Mouse (Mus musculus) Patski (cell line): ENCODE results near the gene Zfp729b. TPM values are rescaled to one million over a fixed set of nuclear protein-coding genes. Genes with fewer than 3 reads are reported as not detected.

ENCODE experiments used
- ATAC-seq: fragments of 100-300 bp; one replicate; pipeline ENCODE4 v1.8.0; 2021
- CTCF ChIA-PET: fragments of 350-600 bp; sonication (Branson Sonifier 250); formaldehyde crosslinking; loops from one replicate; lab custom pipeline; 2022; ENCODE audit warnings: inconsistent platforms; lab: Charles Lee
- POLR2A ChIA-PET: fragments of 350-600 bp; sonication (Branson Sonifier 250); formaldehyde crosslinking; loops from one replicate; lab custom pipeline; 2022; ENCODE audit warnings: antibody characterized with exemption, inconsistent platforms; lab: Charles Lee
- DNase-seq: peaks from one replicate; pipeline ENCODE4 v3.0.0-alpha.2; 2011; ENCODE audit warnings: low read depth, low spot score
- H3K27me3 ChIP-seq: fragments of 371-371 bp; one replicate; pipeline ENCODE4 v1.5.1; 2021
- CTCF ChIP-seq: fragments of 100-300 bp; IDR thresholded peaks from one replicate; pipeline ENCODE4 v1.5.1; 2021
- in situ Hi-C: fragments of 300-500 bp; cut with MboI; formaldehyde crosslinking; loops from 3 replicates; pipeline ENCODE4 v1.11.1; 2018; ENCODE audit warnings: low pct_unique_long_range_greater_than_20kb, mixed read lengths
- polyA plus RNA-seq: library from polyadenylated mRNA; unstranded; gene quantifications from one replicate; pipeline ENCODE4 v1.2.3, GENCODE M21; 2021

Zfp729b gene
- polyA plus RNA-seq = 7.5 TPM

GRCm38 (mm10) chr13:67609066-67609876 lies at the start of gene Zfp729b:
Zfp729b (minus strand) TSS chr13:67609707.
- DNase-seq (peak; percentile 48), ATAC-seq (peak; percentile 71)
- ChIA-PET CTCF (interaction anchor here (0.6 to 1.3 kb wide), 2 partner anchors 28 to 240 kb away, joined by 3 read pairs; partner anchors contain the start of genes Gm49345 and Zfp729a), POLR2A (interaction anchor here (0.6 kb wide), 1 partner anchor 101 kb away, joined by 4 read pairs; no protein-coding TSS in a partner anchor)
- H3K27me3 ChIP-seq = no peaks in the 10 kb centered on the region
- no peak for TF ChIP-seq CTCF
- in situ Hi-C loops = no loop called here

GRCm38 (mm10) chr13:67652496-67652895 lies 43.0 kb upstream of the Zfp729b start:
- POLR2A ChIA-PET = no interaction called here

GRCm38 (mm10) chr13:67637294-67638007 lies 27.9 kb upstream of the Zfp729b start, which contains the start of the genes Gm49345 and Zfp729a:
Gm49345 (minus strand) TSS chr13:67637769.
Zfp729a (minus strand) TSS chr13:67637791.
- no peaks in the 10 kb centered on the region for H3K27me3 ChIP-seq
- ATAC-seq (peak; percentile 99), DNase-seq (peak; percentile 53)
- in situ Hi-C loops = loop anchor here (10.0 kb wide), 1 partner anchor 47 kb away; the partner anchor contains the start of gene Zfp738
- CTCF ChIA-PET = interaction anchor here (0.6 to 1.6 kb wide), 6 partner anchors 20 to 51 kb away, joined by 3 read pairs; no protein-coding TSS in a partner anchor
- POLR2A ChIA-PET = no interaction called here
- no peak for TF ChIP-seq CTCF

More at GRCm38 (mm10) chr13:67652496-67652895, 43.0 kb upstream of the Zfp729b start:
- in situ Hi-C loops = no loop called here
- no peak for ATAC-seq
- no peak for TF ChIP-seq CTCF
- H3K27me3 ChIP-seq = no peaks in the 10 kb centered on the region
- DNase-seq = no peak
- CTCF ChIA-PET = interaction anchor here (0.7 kb wide), 1 partner anchor 36 kb away, joined by 3 read pairs; no protein-coding TSS in a partner anchor

- ATAC-seq = no peak
These were observed 601 bp upstream of the Zfp729b start for GRCm38 (mm10) chr13:67610108-67610507.

GRCm38 (mm10) chr13:67572591-67573189 lies 36.8 kb downstream of the Zfp729b start:
- ChIA-PET CTCF (no interaction called here), POLR2A (no interaction called here)
- in situ Hi-C loops = no loop called here
- no peaks in the 10 kb centered on the region for H3K27me3 ChIP-seq
- TF ChIP-seq CTCF = no peak
- peak; percentile 99 for ATAC-seq
- no peak for DNase-seq

More at GRCm38 (mm10) chr13:67610108-67610507, 601 bp upstream of the Zfp729b start:
- DNase-seq = no peak
- TF ChIP-seq CTCF = no peak
- in situ Hi-C loops = loop anchor here (10.0 kb wide), 1 partner anchor 225 kb away; the partner anchor contains the start of gene Gm10037
- H3K27me3 ChIP-seq = no peaks in the 10 kb centered on the region
- ChIA-PET POLR2A (no interaction called here), CTCF (interaction anchor here (0.6 kb wide), 1 partner anchor 239 kb away, joined by 3 read pairs; no protein-coding TSS in a partner anchor)

GRCm38 (mm10) chr13:67553730-67554129 lies 55.8 kb downstream of the Zfp729b start, which contains the start of gene Zfp748:
Zfp748 (minus strand) TSS chr13:67553830.
- no peaks in the 10 kb centered on the region for H3K27me3 ChIP-seq
- DNase-seq (no peak), ATAC-seq (no peak)
- ChIA-PET POLR2A (no interaction called here), CTCF (no interaction called here)
- no peak for TF ChIP-seq CTCF
- in situ Hi-C loops = no loop called here

- POLR2A ChIA-PET = no interaction called here
- CTCF ChIA-PET = no interaction called here
- H3K27me3 ChIP-seq = no peaks in the 10 kb centered on the region
- ATAC-seq (peak; percentile 98), DNase-seq (peak; percentile 54)
- in situ Hi-C loops = no loop called here
- no peak for TF ChIP-seq CTCF
These were observed 56.8 kb downstream of the Zfp729b start for GRCm38 (mm10) chr13:67552505-67553346.

GRCm38 (mm10) chr13:67545941-67546340 lies 63.6 kb downstream of the Zfp729b start:
- ChIA-PET CTCF (no interaction called here), POLR2A (no interaction called here)
- TF ChIP-seq CTCF = no peak
- DNase-seq (no peak), ATAC-seq (no peak)
- in situ Hi-C loops = no loop called here
- H3K27me3 ChIP-seq = no peaks in the 10 kb centered on the region

Other genes with a start within 250 kb of the Zfp729b start
- 1.4 TPM for gene Gm28044, start 249.2 kb downstream of the Zfp729b start, polyA plus RNA-seq
- 2.4 TPM for gene Zfp953, start 249.1 kb downstream of the Zfp729b start, polyA plus RNA-seq
- 0.90 TPM for gene Gm28041, start 234.0 kb downstream of the Zfp729b start, polyA plus RNA-seq
- 4.8 TPM for gene Zfp456, start 233.9 kb downstream of the Zfp729b start, polyA plus RNA-seq
- 6.5 TPM for gene Zfp429, start 209.9 kb downstream of the Zfp729b start, polyA plus RNA-seq
- not detected for gene Zfp459, start 188.3 kb downstream of the Zfp729b start, polyA plus RNA-seq
- 11.3 TPM for gene Zfp874a, start 158.1 kb downstream of the Zfp729b start, polyA plus RNA-seq
- gene Zfp874b, start 125.4 kb downstream of the Zfp729b start, polyA plus RNA-seq = 11.3 TPM
- gene Zfp58, start 109.2 kb downstream of the Zfp729b start, polyA plus RNA-seq = 9.2 TPM
- gene Gm26965, start 83.6 kb downstream of the Zfp729b start, polyA plus RNA-seq = not detected
- 14.2 TPM for gene Zfp87, start 83.5 kb downstream of the Zfp729b start, polyA plus RNA-seq
- gene Zfp748, start 55.9 kb downstream of the Zfp729b start, polyA plus RNA-seq = 6.3 TPM
- 1.2 TPM for gene Gm49345, start 28.1 kb upstream of the Zfp729b start, polyA plus RNA-seq
- gene Zfp729a, start 28.1 kb upstream of the Zfp729b start, polyA plus RNA-seq = 4.4 TPM
- 6.8 TPM for gene Zfp738, start 77.4 kb upstream of the Zfp729b start, polyA plus RNA-seq
- gene Zfp65, start 119.5 kb upstream of the Zfp729b start, polyA plus RNA-seq = 11.8 TPM
- 3.2 TPM for gene Zfp85, start 145.5 kb upstream of the Zfp729b start, polyA plus RNA-seq
- gene Zfp493, start 170.0 kb upstream of the Zfp729b start, polyA plus RNA-seq = 1.2 TPM
- 3.6 TPM for gene Zfp273, start 204.0 kb upstream of the Zfp729b start, polyA plus RNA-seq
- gene Gm10037, start 221.4 kb upstream of the Zfp729b start, polyA plus RNA-seq = 0.23 TPM